Mouse (Mus musculus) spleen, adult 2 months (tissue): ENCODE measurements around the gene Foxp4.

Experiments
- CTCF ChIP-seq: fragments of 200-500 bp; IDR thresholded peaks from 2 replicates; pipeline ENCODE4 v1.5.1; 2011; ENCODE audit warnings: mild to moderate bottlenecking, inconsistent platforms; ENCODE audit not compliant: insufficient read depth, insufficient read length, insufficient replicate concordance; ENCODE audit errors: extremely low read depth
- POLR2A ChIP-seq: fragments of 200-500 bp; IDR thresholded peaks from 2 replicates; pipeline ENCODE4 v1.6.1; 2011; ENCODE audit warnings: low read depth, low read length, inconsistent platforms

- TF ChIP-seq CTCF (no peak), POLR2A (no peak)
Observed at GRCm38 (mm10) chr17:47843465-47843864, 81.0 kb downstream of the Foxp4 start.
